Mouse (Mus musculus): ENCODE results near the gene Kctd12.

DNA sequence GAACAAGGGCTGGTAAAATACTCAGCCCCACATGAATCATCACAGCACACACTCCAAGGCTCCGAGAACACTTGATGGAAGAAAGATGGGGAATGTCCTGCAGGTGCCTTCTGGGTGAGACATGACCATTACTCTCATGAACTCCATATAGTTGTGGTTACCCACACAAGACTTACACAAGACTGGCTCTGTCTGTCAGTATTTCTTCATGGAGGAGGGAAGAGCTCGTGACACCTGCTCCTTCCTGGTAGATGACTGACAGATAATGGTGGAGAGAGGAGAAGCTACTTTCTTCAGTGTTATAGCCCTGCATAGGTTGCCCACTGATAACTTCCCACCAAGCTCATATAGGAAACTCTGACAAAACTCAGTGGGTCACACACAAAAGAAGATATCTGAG is 46.8 kb upstream of the Kctd12 start:
- TF ChIP-seq CTCF (IDR thresholded peaks at IDR 0.05; ENCODE audit: low read depth): no peak
- TF ChIP-seq EP300 (IDR thresholded peaks at IDR 0.05; ENCODE audit: low read depth): no peak

All from heart, postnatal 0 days (tissue).